Mouse (Mus musculus) thymus, postnatal 0 days (tissue): ENCODE measurements around the gene Gstm1. TPM values are rescaled to one million over a fixed set of nuclear protein-coding genes. Genes with fewer than 3 reads are reported as not detected.
"Not testable (repeated sequence)": the region's sequence is repeated elsewhere in the genome, so short reads cannot be mapped to it uniquely, and the experiment has no call there.

Source experiments
- DNase-seq: peaks from one replicate; pipeline ENCODE4 v3.0.0-alpha.2; 2015; ENCODE audit warnings: low spot score
- polyA plus RNA-seq: library from polyadenylated mRNA; unstranded; fragments of >200 nt; fragmentation: Nextera tagmentation; extraction: Ambion mirVana; gene quantifications from 2 replicates; pipeline ENCODE4 v1.2.1, GENCODE M21; 2015

Gene Gstm1
- polyA plus RNA-seq, 1 experiment from 2014 or later: 31.5 TPM

GRCm38 (mm10) chr3:108016468-108016867 is 1.3 kb downstream of the Gstm1 start:
- not testable (repeated sequence) for DNase-seq

- DNase-seq: no peak
Observed at GRCm38 (mm10) chr3:108014974-108015346, 2.8 kb downstream of the Gstm1 start.

GRCm38 (mm10) chr3:108014098-108014973 is 3.4 kb downstream of the Gstm1 start:
- no peak for DNase-seq

GRCm38 (mm10) chr3:108013331-108013871 is 4.4 kb downstream of the Gstm1 start:
- no peak for DNase-seq

- DNase-seq: no peak
Observed at GRCm38 (mm10) chr3:108011558-108011957, 6.2 kb downstream of the Gstm1 start.

- DNase-seq: no peak
Observed at GRCm38 (mm10) chr3:108010286-108010685, 7.5 kb downstream of the Gstm1 start.

GRCm38 (mm10) chr3:108002021-108002420 is 15.8 kb downstream of the Gstm1 start:
- DNase-seq: no peak

- no peak for DNase-seq
Observed at GRCm38 (mm10) chr3:107999491-107999890, 18.3 kb downstream of the Gstm1 start.

- DNase-seq: no peak
Observed at GRCm38 (mm10) chr3:107998591-107998990, 19.2 kb downstream of the Gstm1 start.

GRCm38 (mm10) chr3:107996576-107996975 is 21.2 kb downstream of the Gstm1 start:
- no peak for DNase-seq

GRCm38 (mm10) chr3:107995974-107996373 is 21.8 kb downstream of the Gstm1 start:
- DNase-seq: not testable (repeated sequence)

GRCm38 (mm10) chr3:107986041-107986562 is 31.7 kb downstream of the Gstm1 start, which contains the start of gene Gstm2:
Gene Gstm2 (minus strand): TSS chr3:107986453.
- no peak for DNase-seq

GRCm38 (mm10) chr3:107985141-107985540 is 32.6 kb downstream of the Gstm1 start:
- not testable (repeated sequence) for DNase-seq

GRCm38 (mm10) chr3:107984471-107984870 is 33.3 kb downstream of the Gstm1 start:
- no peak for DNase-seq

- no peak for DNase-seq
Observed at GRCm38 (mm10) chr3:107983771-107984170, 34.0 kb downstream of the Gstm1 start.

GRCm38 (mm10) chr3:107982726-107983125 is 35.0 kb downstream of the Gstm1 start:
- no peak for DNase-seq

- DNase-seq: no peak
Observed at GRCm38 (mm10) chr3:107981261-107981660, 36.5 kb downstream of the Gstm1 start.

GRCm38 (mm10) chr3:107977691-107978090 is 40.1 kb downstream of the Gstm1 start:
- DNase-seq: no peak

GRCm38 (mm10) chr3:107974237-107974636 is 43.5 kb downstream of the Gstm1 start:
- no peak for DNase-seq

- DNase-seq: no peak
Observed at GRCm38 (mm10) chr3:107972070-107972469, 45.7 kb downstream of the Gstm1 start.

- not testable (repeated sequence) for DNase-seq
Observed at GRCm38 (mm10) chr3:107971101-107971500, 46.7 kb downstream of the Gstm1 start.

GRCm38 (mm10) chr3:107968724-107969395 is 48.9 kb downstream of the Gstm1 start, which contains the start of gene Gstm3:
Gene Gstm3 (minus strand): TSS chr3:107969283.
- no peak for DNase-seq
